Mouse (Mus musculus) CH12.LX (cell line): ENCODE data around the gene B3gntl1. TPM values are rescaled to one million over a fixed set of nuclear protein-coding genes. Genes with fewer than 3 reads are reported as not detected.

ENCODE experiments used
- DNase-seq: peaks from one replicate; pipeline ENCODE4 v3.0.0-alpha.2; 2013; ENCODE audit errors: extremely low read depth
- H3K27ac ChIP-seq: 2 replicates; pipeline ENCODE4 v1.5.1; 2012; ENCODE audit warnings: low read depth, mild to moderate bottlenecking, control low read depth, moderate library complexity; ENCODE audit not compliant: insufficient read depth
- H3K27me3 ChIP-seq: replicated peaks from 2 replicates; pipeline ENCODE3; 2012; ENCODE audit warnings: inconsistent platforms
- H3K36me3 ChIP-seq, 2 experiments: replicated peaks in 1 of 2; 2 replicates each; pipeline versions ENCODE3 to v1.6.1; 2012; ENCODE audit warnings: inconsistent platforms in 1 of 2, low read length in 1 of 2, mild to moderate bottlenecking in 1 of 2, mixed read lengths in 1 of 2, moderate library complexity in 1 of 2; ENCODE audit not compliant: control insufficient read depth in 1 of 2, insufficient read depth in 1 of 2
- H3K4me1 ChIP-seq, 2 experiments: 2 replicates each; pipeline ENCODE4 v1.6.1; 2012; ENCODE audit warnings: inconsistent platforms in 1 of 2, moderate library complexity in 1 of 2; ENCODE audit not compliant: insufficient read depth in 2 of 2, control insufficient read depth in 1 of 2
- H3K4me2 ChIP-seq: 2 replicates; pipeline ENCODE4 v1.6.1; 2012; ENCODE audit warnings: low read depth, mild to moderate bottlenecking, control low read depth; ENCODE audit not compliant: poor library complexity, insufficient read depth, severe bottlenecking
- H3K4me3 ChIP-seq, 3 experiments: fragments of 150-350 bp in 1 of 3; sonication (generic) in 1 of 3; replicated peaks in 1 of 3; 2 replicates each; pipeline versions ENCODE3 to v1.5.1; 2011 to 2012; ENCODE audit warnings: low read depth in 2 of 3, low read length in 2 of 3, mild to moderate bottlenecking in 2 of 3, moderate library complexity in 2 of 3, control low read depth in 1 of 3, improper control_type of control experiment in 1 of 3, inconsistent platforms in 1 of 3, mixed read lengths in 1 of 3; ENCODE audit not compliant: poor library complexity in 1 of 3
- H3K79me2 ChIP-seq: replicated peaks from 2 replicates; pipeline ENCODE4 v1.6.1; 2012; ENCODE audit warnings: mild to moderate bottlenecking, moderate library complexity; ENCODE audit not compliant: control insufficient read depth, poor library complexity, insufficient read depth, severe bottlenecking; ENCODE audit errors: extremely low read depth
- H3K9ac ChIP-seq: 2 replicates; pipeline ENCODE4 v1.6.1; 2012; ENCODE audit warnings: low read depth, mild to moderate bottlenecking, control low read depth, moderate library complexity; ENCODE audit not compliant: insufficient read depth
- H3K9me3 ChIP-seq: replicated peaks from 2 replicates; pipeline ENCODE3; 2012; ENCODE audit warnings: low read length, inconsistent platforms, mixed read lengths
- BHLHE40 ChIP-seq: IDR thresholded peaks from 2 replicates; pipeline ENCODE4 v1.6.1; 2011; ENCODE audit warnings: mild to moderate bottlenecking, low read depth, low read length, improper control_type of control experiment
- CHD1 ChIP-seq: IDR thresholded peaks from 2 replicates; pipeline ENCODE4 v1.6.1; 2012; ENCODE audit warnings: low read depth, low read length, improper control_type of control experiment, inconsistent platforms
- CTCF ChIP-seq, 2 experiments: IDR thresholded peaks in 1 of 2; conservative IDR thresholded peaks in 1 of 2; 2 replicates each; pipeline ENCODE4 v1.5.1; 2011 to 2012; ENCODE audit warnings: low read depth in 2 of 2, low read length in 2 of 2, improper control_type of control experiment in 1 of 2, inconsistent platforms in 1 of 2, mild to moderate bottlenecking in 1 of 2, moderate library complexity in 1 of 2
- E2F4 ChIP-seq: IDR thresholded peaks from 2 replicates; pipeline ENCODE4 v1.6.1; 2011; ENCODE audit warnings: low read depth, low read length, improper control_type of control experiment; ENCODE audit not compliant: insufficient replicate concordance
- ELF1 ChIP-seq: IDR thresholded peaks from 2 replicates; pipeline ENCODE4 v1.6.1; 2014; ENCODE audit warnings: low read depth, mild to moderate bottlenecking, inconsistent platforms, low read length, improper control_type of control experiment
- EP300 ChIP-seq: IDR thresholded peaks from 2 replicates; pipeline ENCODE4 v1.6.1; 2011; ENCODE audit warnings: low read length, improper control_type of control experiment
- HCFC1 ChIP-seq: IDR thresholded peaks from 2 replicates; pipeline ENCODE4 v1.6.1; 2012; ENCODE audit warnings: low read depth, mild to moderate bottlenecking, inconsistent platforms, low read length, improper control_type of control experiment
- JUN ChIP-seq: IDR thresholded peaks from 2 replicates; pipeline ENCODE4 v1.6.1; 2011; ENCODE audit warnings: low read depth, mild to moderate bottlenecking, low read length, improper control_type of control experiment, moderate library complexity; ENCODE audit not compliant: insufficient read depth
- KAT2A ChIP-seq: IDR thresholded peaks from 2 replicates; pipeline ENCODE4 v1.6.1; 2012; ENCODE audit warnings: low read length, improper control_type of control experiment, inconsistent platforms; ENCODE audit not compliant: insufficient replicate concordance
- MAFK ChIP-seq: IDR thresholded peaks from 2 replicates; pipeline ENCODE4 v1.6.1; 2011; ENCODE audit warnings: low read length, improper control_type of control experiment; ENCODE audit not compliant: insufficient replicate concordance
- MAZ ChIP-seq: IDR thresholded peaks from 2 replicates; pipeline ENCODE4 v1.6.1; 2012; ENCODE audit warnings: low read depth, mild to moderate bottlenecking, inconsistent platforms, low read length, improper control_type of control experiment, moderate library complexity
- MEF2A ChIP-seq: IDR thresholded peaks from 2 replicates; pipeline ENCODE4 v1.6.1; 2014; ENCODE audit warnings: low read depth, mild to moderate bottlenecking, inconsistent platforms, low read length, improper control_type of control experiment, borderline replicate concordance
- MXI1 ChIP-seq: IDR thresholded peaks from 2 replicates; pipeline ENCODE4 v1.6.1; 2011; ENCODE audit warnings: mild to moderate bottlenecking, low read depth, low read length, improper control_type of control experiment
- MYC ChIP-seq: IDR thresholded peaks from 2 replicates; pipeline ENCODE4 v1.6.1; 2011; ENCODE audit warnings: low read depth, mild to moderate bottlenecking, improper control_type of control experiment, low read length
- PAX5 ChIP-seq: IDR thresholded peaks from 2 replicates; pipeline ENCODE4 v1.6.1; 2012; ENCODE audit warnings: low read length, inconsistent platforms, mixed read lengths
- POLR2A ChIP-seq: IDR thresholded peaks from 2 replicates; pipeline ENCODE4 v1.6.1; 2011; ENCODE audit warnings: low read depth, mild to moderate bottlenecking, improper control_type of control experiment, low read length
- POLR2AphosphoS2 ChIP-seq: IDR thresholded peaks from 2 replicates; pipeline ENCODE4 v1.6.1; 2011; ENCODE audit warnings: low read depth, low read length, improper control_type of control experiment
- TBP ChIP-seq: conservative IDR thresholded peaks from 2 replicates; pipeline ENCODE4 v1.6.1; 2011; ENCODE audit warnings: low read depth, low read length, improper control_type of control experiment
- TCF12 ChIP-seq: IDR thresholded peaks from 2 replicates; pipeline ENCODE4 v1.6.1; 2014; ENCODE audit warnings: low read depth, mild to moderate bottlenecking, inconsistent platforms, low read length, improper control_type of control experiment
- UBTF ChIP-seq: IDR thresholded peaks from 2 replicates; pipeline ENCODE4 v1.6.1; 2012; ENCODE audit warnings: low read depth, mild to moderate bottlenecking, inconsistent platforms, low read length, improper control_type of control experiment, moderate library complexity
- USF1 ChIP-seq: IDR thresholded peaks from 2 replicates; pipeline ENCODE4 v1.6.1; 2014; ENCODE audit warnings: low read depth, mild to moderate bottlenecking, inconsistent platforms, low read length, improper control_type of control experiment
- USF2 ChIP-seq: conservative IDR thresholded peaks from 2 replicates; pipeline ENCODE4 v1.6.1; 2011; ENCODE audit warnings: low read depth, low read length, improper control_type of control experiment
- ZC3H11A ChIP-seq: IDR thresholded peaks from 2 replicates; pipeline ENCODE4 v1.6.1; 2012; ENCODE audit warnings: low read depth, mild to moderate bottlenecking, inconsistent platforms, low read length, improper control_type of control experiment
- ZKSCAN1 ChIP-seq: IDR thresholded peaks from 2 replicates; pipeline ENCODE4 v1.6.1; 2012; ENCODE audit warnings: low read depth, inconsistent platforms, low read length, improper control_type of control experiment, borderline replicate concordance
- ZMIZ1 ChIP-seq: IDR thresholded peaks from 2 replicates; pipeline ENCODE4 v1.6.1; 2012; ENCODE audit warnings: low read depth, mild to moderate bottlenecking, inconsistent platforms, low read length, improper control_type of control experiment
- ZNF384 ChIP-seq: IDR thresholded peaks from 2 replicates; pipeline ENCODE4 v1.6.1; 2012; ENCODE audit warnings: low read depth, low read length, improper control_type of control experiment, inconsistent platforms
- dilution Hi-C: fragments of 300-500 bp; cut with MboI; formaldehyde crosslinking; loops from 2 replicates; pipeline ENCODE4 v1.14.3; 2020; ENCODE audit warnings: low sequenced_read_pairs; ENCODE audit not compliant: extremely low pct_unique_long_range_greater_than_20kb, extremely low pct_ligation_motif_present
- in situ Hi-C: fragments of 300-500 bp; cut with MboI; formaldehyde crosslinking; loops from 3 replicates; pipeline ENCODE4 v1.14.3; 2019; ENCODE audit warnings: low sequenced_read_pairs, low pct_ligation_motif_present, low pct_unique_long_range_greater_than_20kb, mixed read lengths
- polyA plus RNA-seq: library from polyadenylated mRNA; unstranded; fragments of >175 nt; gene quantifications from 2 replicates; pipeline ENCODE4 v1.2.1, GENCODE M21; 2012; ENCODE audit warnings: low read depth; ENCODE audit not compliant: insufficient read length
- total RNA-seq, 2 experiments: library from RNA; depleted of rRNA; stranded (reverse); fragments of 300-350 nt in 1 of 2; fragments of >200 nt in 1 of 2; gene quantifications; 2 replicates each; pipeline ENCODE4 v1.2.3; 2012 to 2014

Gene B3gntl1
- total and polyA plus RNA-seq, 3 experiments = 7.3 to 10.3 (median 8.7) TPM

DNA sequence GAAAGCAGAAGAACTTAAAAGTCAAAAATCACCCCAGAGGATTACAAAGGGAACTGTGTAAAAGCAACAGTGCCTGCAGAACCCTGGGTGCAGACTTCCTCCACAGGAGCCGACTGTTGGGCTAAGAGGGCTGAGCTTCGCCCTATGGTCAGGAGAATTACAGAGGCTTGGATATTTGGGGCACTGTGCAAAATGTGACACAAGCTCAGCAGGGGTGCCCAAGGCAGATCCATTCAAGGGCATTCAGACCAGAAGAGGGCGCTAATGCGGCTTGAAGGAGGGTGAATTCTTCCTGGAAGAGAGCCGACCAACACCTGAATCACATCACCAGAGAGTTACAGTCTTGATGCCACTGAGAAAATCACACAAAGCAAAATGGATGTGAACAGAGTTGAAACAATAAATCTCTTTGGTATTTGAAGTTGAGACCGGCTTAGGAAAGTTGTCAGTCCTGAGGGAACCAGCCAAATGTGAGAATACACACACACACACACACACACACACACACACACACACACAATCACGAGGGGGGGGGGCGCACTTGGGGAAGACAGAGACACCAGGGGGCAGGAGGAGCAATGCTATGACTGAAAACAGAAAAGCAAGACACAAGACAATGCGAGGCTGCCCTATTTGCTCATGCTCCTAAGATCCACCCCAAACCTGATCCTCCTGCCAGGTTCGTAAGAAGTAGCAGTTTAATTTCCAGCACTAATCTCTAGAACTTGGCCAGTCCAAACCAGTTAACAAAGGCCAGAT, 20.2 kb downstream of the B3gntl1 start (continued):
- TF ChIP-seq TCF12 (no peak), CHD1 (no peak), CTCF (conservative IDR thresholded peaks at IDR 0.05 in 1 of 2, IDR thresholded peaks at IDR 0.05 in 1 of 2; ENCODE audit: low read depth in 2 of 2, low read length in 2 of 2) (peak; percentile 62 to 82)

GRCm38 (mm10) chr11:121651983-121652382, 21.0 kb downstream of the B3gntl1 start:
- Histone ChIP-seq H3K9ac (no peak overlapping the region), H3K27ac (no peak overlapping the region), H3K27me3 (no peaks in the 10 kb centered on the region), H3K9me3 (no peaks in the 10 kb centered on the region), H3K4me2 (no peak overlapping the region), H3K4me1 (peaks cover 0 to 5% of the 10 kb centered on the region in 2 experiments; a peak in 1 of 4 replicates), H3K36me3 (peaks cover 37 to 73% of the 10 kb centered on the region in 2 experiments), H3K4me3 (no peak overlapping the region), H3K79me2 (no peaks in the 10 kb centered on the region)
- dilution Hi-C loops (no loop called here), in situ Hi-C loops (no loop called here)
- no peak for DNase-seq
- TF ChIP-seq USF2 = no peak
- no peak for TF ChIP-seq E2F4
- no peak for TF ChIP-seq POLR2A
- no peak for TF ChIP-seq ZC3H11A
- no peak for TF ChIP-seq TCF12
- no peak for TF ChIP-seq MYC
- TF ChIP-seq POLR2AphosphoS2 = no peak
- TF ChIP-seq CTCF (conservative IDR thresholded peaks at IDR 0.05 in 1 of 2, IDR thresholded peaks at IDR 0.05 in 1 of 2; ENCODE audit: low read depth in 2 of 2, low read length in 2 of 2) = no peak
- no peak for TF ChIP-seq CHD1
- no peak for TF ChIP-seq UBTF
- TF ChIP-seq ZNF384 = no peak
- no peak for TF ChIP-seq JUN
- TF ChIP-seq ZKSCAN1 = no peak
- no peak for TF ChIP-seq HCFC1
- TF ChIP-seq MAFK = no peak
- no peak for TF ChIP-seq MXI1
- TF ChIP-seq ZMIZ1 = no peak

DNA sequence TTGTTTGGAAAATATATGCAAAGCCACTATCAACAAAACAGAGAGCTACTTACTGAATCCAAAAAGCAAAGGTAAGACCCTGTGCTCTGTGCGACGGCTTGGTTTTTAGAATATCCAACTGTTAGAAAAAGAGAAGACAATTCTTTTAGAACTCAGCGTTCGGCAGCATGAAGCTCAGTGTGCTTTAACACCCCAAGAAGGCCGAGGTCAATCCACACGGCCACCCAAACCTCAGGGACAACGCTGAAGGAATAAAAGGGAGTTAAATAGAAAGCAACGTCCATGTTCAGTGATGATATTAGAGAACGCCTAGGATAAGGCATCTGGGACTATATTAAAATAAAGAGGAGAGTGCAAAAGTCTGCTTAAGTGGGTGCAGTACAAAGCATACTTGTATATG, 21.4 kb downstream of the B3gntl1 start:
- H3K79me2 ChIP-seq = no peaks in the 10 kb centered on the region
- no peak for TF ChIP-seq USF1
- no peak for TF ChIP-seq JUN
- no peak for TF ChIP-seq EP300
- TF ChIP-seq MEF2A = no peak
- TF ChIP-seq CTCF (conservative IDR thresholded peaks at IDR 0.05 in 1 of 2, IDR thresholded peaks at IDR 0.05 in 1 of 2; ENCODE audit: low read depth in 2 of 2, low read length in 2 of 2) = no peak
- no peak for TF ChIP-seq TCF12
- no peak for TF ChIP-seq MXI1
- TF ChIP-seq KAT2A = no peak
- TF ChIP-seq TBP = no peak
- no peak for TF ChIP-seq ELF1
- no peak for TF ChIP-seq MAZ
- TF ChIP-seq MAFK = no peak
- TF ChIP-seq PAX5 = no peak
- TF ChIP-seq ZC3H11A = no peak
- no peak for TF ChIP-seq CHD1
- TF ChIP-seq BHLHE40 = no peak
- H3K27me3 ChIP-seq = no peaks in the 10 kb centered on the region
- H3K27ac ChIP-seq = no peak overlapping the region
- in situ Hi-C loops (no loop called here), dilution Hi-C loops (no loop called here)
- no peak overlapping the region for H3K9ac ChIP-seq
- peaks cover 37 to 76% of the 10 kb centered on the region in 2 experiments for H3K36me3 ChIP-seq
- H3K4me2 ChIP-seq = no peak overlapping the region
- H3K4me3 ChIP-seq = no peak overlapping the region
- no peak for DNase-seq
- H3K9me3 ChIP-seq = no peaks in the 10 kb centered on the region
- peaks cover 0 to 5% of the 10 kb centered on the region in 2 experiments; a peak in 1 of 4 replicates for H3K4me1 ChIP-seq
